Mouse (Mus musculus) kidney, postnatal 25 days (tissue): ENCODE data around the gene Slc38a5.

Experiments used
- DNase-seq, 2 experiments: peaks; one replicate each; pipeline ENCODE4 v3.0.0; 2021; ENCODE audit warnings: mixed read lengths in 2 of 2

Slc38a5 gene

GRCm38 (mm10) chrX:8271083-8271820, at the start of gene Slc38a5:
Gene Slc38a5, plus strand, starts transcription at chrX:8271133.
- no peak for DNase-seq

DNA sequence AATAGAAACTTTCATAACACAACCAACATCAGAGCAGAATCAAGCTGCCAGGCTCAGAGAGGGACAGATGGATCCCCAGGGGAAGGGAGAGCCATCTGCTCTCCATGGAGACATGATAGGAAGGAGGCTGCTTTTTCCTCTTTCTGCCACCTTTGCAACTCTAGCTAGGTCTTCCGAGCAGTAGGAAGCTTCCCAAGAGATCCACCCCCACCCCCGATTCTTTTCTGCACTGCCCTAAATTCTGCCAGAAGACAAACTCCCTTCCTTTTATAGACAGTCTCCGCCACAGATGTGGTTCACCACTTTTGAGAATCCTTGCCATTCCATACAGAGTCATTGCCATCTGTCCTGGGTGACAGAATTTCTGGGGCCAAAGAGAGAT, 48.6 kb upstream of the Slc38a5 start:
- no peak for DNase-seq

GRCm38 (mm10) chrX:8222678-8223421, 48.1 kb upstream of the Slc38a5 start:
- no peak for DNase-seq

- no peak for DNase-seq
Measured at GRCm38 (mm10) chrX:8223473-8223872, 47.5 kb upstream of the Slc38a5 start.

DNA sequence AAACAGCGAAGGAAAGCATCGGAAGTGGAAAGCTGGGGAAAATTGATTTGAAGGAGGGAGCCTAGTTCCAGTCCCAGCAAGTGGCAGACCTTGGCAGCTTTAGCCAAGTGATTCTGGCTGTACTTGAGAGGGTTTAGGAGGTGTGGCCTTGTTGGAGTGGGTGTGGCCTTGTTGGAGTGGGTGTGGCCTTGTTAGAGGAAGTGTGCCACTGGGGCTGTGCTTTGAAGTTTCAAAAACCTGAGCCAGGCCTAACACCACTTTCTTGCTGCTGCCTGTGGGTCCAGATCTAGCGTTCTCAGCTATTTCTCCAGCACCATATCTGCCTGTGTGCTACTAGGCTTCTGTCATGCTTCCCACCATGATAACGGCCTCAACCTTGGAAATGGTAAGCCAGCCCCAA, 40.7 kb upstream of the Slc38a5 start:
- DNase-seq, result no peak

DNA sequence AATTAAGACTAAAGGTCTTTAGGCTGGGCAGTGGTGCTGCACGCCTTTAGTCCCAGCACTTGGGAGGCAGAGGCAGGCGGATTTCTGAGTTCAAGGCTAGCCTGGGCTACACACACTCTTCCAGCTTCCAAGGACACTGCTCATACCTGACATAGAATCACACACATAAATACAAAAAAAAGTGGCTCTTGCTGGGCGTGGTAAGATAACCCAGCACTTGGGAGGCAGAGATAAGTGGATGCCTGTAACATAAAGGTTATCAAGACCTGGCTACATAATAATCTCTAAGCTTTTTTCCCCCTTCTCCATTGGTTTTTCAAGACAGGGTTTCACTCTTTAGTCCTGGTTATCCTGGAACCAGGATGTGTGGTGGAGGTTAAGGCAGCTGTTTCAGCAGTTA, 37.3 kb upstream of the Slc38a5 start:
- DNase-seq, result no peak

DNA sequence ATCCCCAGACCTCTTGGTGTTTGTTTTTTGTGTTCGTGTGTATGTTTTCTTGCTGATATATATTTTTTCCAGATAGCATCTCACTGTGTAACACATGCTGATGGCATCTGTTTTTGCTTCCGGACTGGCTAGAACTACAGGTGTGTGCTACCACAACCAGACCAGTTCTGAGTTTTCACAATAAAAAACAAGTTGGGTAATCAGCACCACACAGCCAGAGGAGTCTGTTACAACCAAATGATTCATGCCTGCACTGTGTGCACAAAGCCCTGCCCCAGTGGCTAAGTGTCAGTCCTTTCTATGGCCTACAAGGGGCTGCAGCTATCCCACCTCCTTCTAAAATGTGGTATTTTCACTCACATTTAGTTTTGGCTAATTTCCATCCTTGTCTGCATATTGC, 34.2 kb upstream of the Slc38a5 start:
- no peak for DNase-seq

- no peak for DNase-seq
Measured at GRCm38 (mm10) chrX:8238804-8239395, 32.0 kb upstream of the Slc38a5 start.

DNA sequence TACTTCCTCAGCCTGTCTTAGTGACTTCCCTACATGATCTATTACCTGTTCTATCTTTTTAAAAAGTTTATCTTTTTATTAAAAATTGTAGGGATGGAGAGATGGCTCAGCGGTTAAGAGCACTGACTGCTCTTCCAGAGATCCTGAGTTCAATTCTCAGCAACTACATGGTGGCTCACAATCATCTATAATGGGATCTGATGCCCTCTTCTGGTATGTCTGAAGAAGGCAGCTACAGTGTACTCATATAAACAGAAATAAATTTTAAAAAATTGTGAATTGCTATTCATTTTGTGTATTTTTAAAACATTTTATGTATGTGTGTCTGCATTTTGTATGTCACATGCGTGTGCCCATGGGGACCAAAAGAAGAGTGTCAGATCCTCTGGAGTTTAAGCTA, 23.3 kb upstream of the Slc38a5 start:
- peak in 1 of 2 experiments; percentile 2 for DNase-seq

GRCm38 (mm10) chrX:8248542-8249120, 22.3 kb upstream of the Slc38a5 start:
- no peak for DNase-seq

DNA sequence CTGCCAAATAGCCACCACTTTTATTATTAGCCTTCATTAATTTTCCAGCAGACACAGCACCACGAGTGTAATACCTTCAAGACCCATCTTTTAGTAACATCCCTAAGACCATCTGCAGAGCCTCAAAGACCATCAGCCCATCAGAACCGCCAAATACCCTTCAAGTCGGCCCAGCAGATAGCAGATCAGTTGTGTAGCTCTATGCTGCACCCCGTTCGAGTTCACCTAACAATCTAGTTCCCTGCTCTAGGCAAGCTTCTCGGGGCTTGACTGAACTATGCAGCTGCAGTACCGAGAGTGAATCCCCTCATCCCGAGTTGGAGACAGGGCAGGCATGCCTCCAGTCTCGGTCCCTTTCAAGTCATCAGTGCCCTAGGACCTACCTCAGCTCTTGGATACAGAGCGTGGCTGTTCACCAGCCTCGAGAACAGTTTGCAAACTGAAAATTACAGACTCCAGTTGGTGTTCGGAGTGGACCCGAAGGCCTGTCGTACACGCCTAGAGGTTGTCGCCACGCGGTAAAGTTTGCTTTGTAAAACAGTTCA, 19.1 kb upstream of the Slc38a5 start:
- no peak for DNase-seq

GRCm38 (mm10) chrX:8252334-8253285, 18.3 kb upstream of the Slc38a5 start, which contains the start of gene Ftsj1:
Gene Ftsj1, minus strand, starts transcription at chrX:8252406.
- DNase-seq, result peak; percentile 90 to 91

DNA sequence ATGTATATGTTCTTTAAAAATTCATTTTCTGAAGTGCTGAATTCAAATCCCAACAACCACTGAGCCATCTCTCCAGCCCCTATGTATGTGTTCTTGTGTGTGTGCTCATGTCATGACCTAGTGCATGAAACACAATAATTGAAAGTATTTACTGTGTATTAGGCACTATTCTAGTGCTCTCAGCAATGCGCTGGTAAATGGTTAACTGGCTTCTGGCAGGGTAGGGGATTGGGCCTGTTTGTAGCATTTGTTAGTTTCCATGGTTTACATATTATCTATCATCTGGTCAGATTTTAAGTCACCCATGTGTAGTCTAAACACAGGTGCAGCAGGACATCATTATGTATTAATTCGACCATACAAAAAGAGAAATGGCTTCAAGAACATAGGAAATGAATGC, 17.2 kb upstream of the Slc38a5 start:
- DNase-seq, result peak; percentile 44 to 47

- DNase-seq, result no peak
Measured at GRCm38 (mm10) chrX:8255807-8256206, 15.1 kb upstream of the Slc38a5 start.

- no peak for DNase-seq
Measured at GRCm38 (mm10) chrX:8259478-8259877, 11.5 kb upstream of the Slc38a5 start.

GRCm38 (mm10) chrX:8263156-8263804, 7.7 kb upstream of the Slc38a5 start:
- no peak for DNase-seq

GRCm38 (mm10) chrX:8264222-8264621, 6.7 kb upstream of the Slc38a5 start:
- DNase-seq, result no peak

GRCm38 (mm10) chrX:8272000-8272399, 1.1 kb downstream of the Slc38a5 start:
- DNase-seq, result no peak

DNA sequence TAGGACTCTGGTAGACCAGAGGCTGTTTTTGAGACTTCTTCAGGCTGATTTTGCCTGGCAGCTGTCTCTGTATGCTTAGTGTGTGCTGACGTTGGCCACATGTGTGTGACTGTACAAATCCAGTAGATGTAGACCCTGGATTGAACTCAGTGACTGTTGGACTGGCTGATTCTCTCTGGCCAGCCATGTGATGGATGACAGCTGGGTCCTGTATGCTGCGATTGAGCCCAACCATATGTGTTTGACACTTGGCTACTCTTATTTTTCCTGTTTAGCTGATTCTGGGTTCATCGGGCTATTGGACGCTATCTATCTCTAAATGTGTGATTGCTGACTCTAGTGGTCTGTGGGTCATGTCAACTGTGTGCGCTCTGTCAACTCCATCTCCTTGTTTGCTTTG, 3.1 kb downstream of the Slc38a5 start:
- no peak for DNase-seq

- no peak for DNase-seq
Measured at GRCm38 (mm10) chrX:8288621-8289020, 17.7 kb downstream of the Slc38a5 start.

GRCm38 (mm10) chrX:8309302-8309701, 38.4 kb downstream of the Slc38a5 start:
- DNase-seq, result no peak
